Mouse (Mus musculus) midbrain, embryonic 14.5 days (tissue): ENCODE measurements around the gene Gm21887. TPM values are rescaled to one million over a fixed set of nuclear protein-coding genes. Genes with fewer than 3 reads are reported as not detected.
"Not testable (repeated sequence)": the region's sequence is repeated elsewhere in the genome, so short reads cannot be mapped to it uniquely, and the experiment has no call there.

Experiments
- ATAC-seq: fragments of 200-750 bp; cut with Nextera tagmentation; 2 replicates; pipeline ENCODE4 v1.8.0; 2017; ENCODE audit warnings: moderate number of reproducible peaks, moderate library complexity; ENCODE audit not compliant: low FRiP score, low TSS enrichment
- DNase-seq: peaks from one replicate; pipeline ENCODE4 v3.0.0-alpha.2; 2015
- H3K27ac ChIP-seq: fragments of 300-500 bp; sonication (generic); replicated peaks from 2 replicates; pipeline ENCODE4 v1.5.1; 2014; ENCODE audit warnings: mild to moderate bottlenecking, low read depth, low read length, moderate library complexity
- H3K27me3 ChIP-seq: fragments of 300-500 bp; sonication (generic); 2 replicates; pipeline ENCODE4 v1.6.1; 2014; ENCODE audit warnings: low read length, control low read depth, mixed read lengths; ENCODE audit not compliant: control insufficient read depth, insufficient read depth
- H3K36me3 ChIP-seq: fragments of 300-500 bp; sonication (generic); 2 replicates; pipeline ENCODE4 v1.6.1; 2014; ENCODE audit warnings: low read length, control low read depth; ENCODE audit not compliant: control insufficient read depth, insufficient read depth
- H3K4me1 ChIP-seq: fragments of 300-500 bp; sonication (generic); 2 replicates; pipeline ENCODE4 v1.6.1; 2014; ENCODE audit warnings: mild to moderate bottlenecking, antibody characterized with exemption, low read length, control low read depth; ENCODE audit not compliant: control insufficient read depth, insufficient read depth
- H3K4me2 ChIP-seq: fragments of 300-500 bp; sonication (generic); 2 replicates; pipeline ENCODE4 v1.6.1; 2014; ENCODE audit warnings: mild to moderate bottlenecking, low read length, moderate library complexity
- H3K4me3 ChIP-seq: fragments of 300-500 bp; sonication (generic); replicated peaks from 2 replicates; pipeline ENCODE4 v1.5.1; 2014; ENCODE audit warnings: low read depth, low read length
- H3K9ac ChIP-seq: fragments of 300-500 bp; sonication (generic); replicated peaks from 2 replicates; pipeline ENCODE4 v1.6.1; 2014; ENCODE audit warnings: mild to moderate bottlenecking, low read length, moderate library complexity
- H3K9me3 ChIP-seq: fragments of 300-500 bp; sonication (generic); 2 replicates; pipeline ENCODE4 v1.6.1; 2016; ENCODE audit warnings: low read length, control low read depth, mixed read lengths; ENCODE audit not compliant: control insufficient read depth
- WGBS: fragments of 180-500 bp; shearing (Covaris S2); extraction: QIAGEN DNeasy Blood & Tissue Kit; methylation state at CpG from one replicate; pipeline ENCODE4 v1.1.7; 2014; 5-methylcytosine and 5-hydroxymethylcytosine counted together
- polyA plus RNA-seq: library from polyadenylated mRNA; unstranded; fragments of >200 nt; fragmentation: Nextera tagmentation; extraction: Ambion mirVana; gene quantifications from 2 replicates; pipeline ENCODE4 v1.2.1, GENCODE M21; 2014

Gm21887 gene
- polyA plus RNA-seq, 1 experiment from 2014 or later, result 126 TPM

DNA sequence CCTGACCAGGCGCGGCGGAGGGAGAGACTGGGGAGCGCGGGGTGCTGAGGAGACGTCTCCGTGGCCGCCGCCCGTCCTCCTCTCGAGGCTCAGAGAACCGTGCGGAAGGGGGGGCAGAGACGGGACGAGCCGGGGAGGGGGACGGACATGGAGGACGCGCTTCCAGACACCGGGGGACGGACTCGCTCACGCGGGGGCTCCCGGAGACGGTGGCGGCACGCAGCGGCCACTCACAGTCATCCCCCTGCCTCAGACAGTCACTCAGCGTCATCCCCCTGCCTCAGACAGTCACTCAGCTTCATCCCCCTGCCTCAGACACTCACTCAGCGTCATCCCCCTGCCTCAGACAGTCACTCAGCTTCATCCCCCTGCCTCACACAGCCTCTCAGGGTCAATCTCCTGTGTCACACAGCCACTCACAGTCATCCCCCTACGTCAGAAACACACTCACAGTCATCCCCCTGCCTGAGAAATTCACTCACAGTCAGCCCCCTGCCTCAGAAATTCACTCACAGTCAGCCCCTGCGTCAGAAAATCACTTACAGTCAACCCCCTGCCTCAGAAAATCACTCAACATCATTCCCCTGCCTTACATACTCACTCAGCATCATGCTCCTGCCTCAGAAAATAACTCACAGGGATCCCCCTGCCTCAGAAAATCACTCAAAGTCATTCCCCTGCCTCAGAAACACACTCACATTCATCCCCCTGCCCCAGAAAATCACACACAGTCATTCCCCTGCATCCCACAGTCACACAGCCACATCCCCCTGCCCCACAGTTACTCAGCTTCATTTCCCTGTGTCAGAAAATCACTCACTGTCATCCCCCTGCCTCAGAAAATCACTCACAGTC is 15.2 kb upstream of the Gm21887 start:
- 59% methylated on average over 28 of the region's 33 CpGs for WGBS
- peaks cover 61% of the 10 kb centered on the region for H3K9me3 ChIP-seq
- H3K27ac ChIP-seq, ATAC-seq, DNase-seq, H3K4me2 ChIP-seq, H3K4me1 ChIP-seq, H3K9ac ChIP-seq, H3K27me3 ChIP-seq, H3K4me3 ChIP-seq: not testable (repeated sequence)
- H3K36me3 ChIP-seq, result peaks cover 11% of the 10 kb centered on the region

DNA sequence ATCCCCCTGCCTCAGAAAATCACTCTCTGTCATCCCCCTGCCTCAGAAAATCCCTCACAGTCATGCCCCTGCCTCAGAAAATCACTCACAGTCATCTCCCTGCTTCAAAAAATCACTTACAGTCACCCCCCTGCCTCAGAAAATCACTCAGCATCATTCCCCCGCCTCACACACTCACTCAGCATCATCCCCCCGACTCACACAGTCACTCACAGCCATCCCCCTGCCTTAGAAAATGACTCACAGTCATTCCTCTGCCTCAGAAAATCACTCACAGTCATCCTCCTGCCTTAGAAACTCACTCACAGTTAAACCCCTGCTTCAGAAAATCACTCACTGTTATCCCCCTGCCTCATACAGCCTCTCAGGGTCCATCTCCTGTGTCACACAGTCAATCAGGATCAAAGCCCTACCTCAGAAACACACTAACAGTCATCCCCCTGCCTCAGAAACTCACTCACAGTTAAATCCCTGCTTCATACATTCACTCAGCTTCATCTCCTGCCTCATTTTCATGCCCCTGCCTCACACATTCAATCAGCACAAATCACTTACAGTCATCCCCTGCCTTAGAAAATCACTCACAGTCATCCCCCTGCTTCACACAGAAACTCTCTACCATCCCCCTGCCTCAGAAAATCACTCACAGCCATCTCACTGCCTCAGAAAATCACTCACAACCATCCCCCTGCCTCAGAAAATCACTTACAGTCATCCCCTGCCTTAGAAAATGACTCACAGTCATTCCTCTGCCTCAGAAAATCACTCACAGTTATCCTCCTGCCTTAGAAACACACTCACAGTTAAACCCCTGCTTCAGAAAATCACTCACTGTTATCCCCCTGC is 14.4 kb upstream of the Gm21887 start:
- not testable (repeated sequence) for H3K27ac ChIP-seq, H3K4me1 ChIP-seq, H3K4me3 ChIP-seq, H3K27me3 ChIP-seq, H3K4me2 ChIP-seq, ATAC-seq, H3K9ac ChIP-seq, H3K36me3 ChIP-seq
- WGBS, result 48% methylated on average over 2 of the region's 2 CpGs
- peaks cover 60% of the 10 kb centered on the region for H3K9me3 ChIP-seq
- DNase-seq, result peak; percentile 4

DNA sequence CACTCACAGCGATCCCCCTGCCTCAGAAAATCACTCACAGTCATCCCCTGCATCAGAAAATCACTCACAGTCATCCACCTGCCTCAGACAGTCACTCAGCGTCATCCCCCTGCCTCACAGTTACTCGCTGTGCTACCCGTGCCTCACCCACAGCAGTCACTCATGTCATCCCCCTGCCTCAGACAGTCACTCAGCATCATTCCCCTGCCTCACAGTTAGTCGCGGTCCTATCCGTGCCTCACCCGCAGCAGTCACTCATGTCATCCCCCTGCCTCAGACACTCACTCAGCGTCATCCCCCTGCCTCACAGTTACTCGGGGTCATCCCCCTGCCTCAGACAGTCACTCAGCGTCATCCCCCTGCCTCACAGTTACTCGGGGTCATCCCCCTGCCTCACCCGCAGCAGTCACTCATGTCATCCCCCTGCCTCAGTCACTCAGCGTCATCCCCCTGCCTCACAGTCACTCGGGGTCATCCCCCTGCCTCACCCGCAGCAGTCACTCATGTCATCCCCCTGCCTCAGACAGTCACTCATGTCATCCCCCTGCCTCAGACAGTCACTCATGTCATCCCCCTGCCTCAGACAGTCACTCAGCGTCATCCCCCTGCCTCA is 13.4 kb upstream of the Gm21887 start:
- ATAC-seq, H3K9ac ChIP-seq, H3K4me3 ChIP-seq, H3K27me3 ChIP-seq, DNase-seq, H3K27ac ChIP-seq, H3K4me1 ChIP-seq, H3K4me2 ChIP-seq, H3K36me3 ChIP-seq: not testable (repeated sequence)
- 62% methylated on average over 17 of the region's 17 CpGs for WGBS
- H3K9me3 ChIP-seq, result peaks cover 60% of the 10 kb centered on the region

DNA sequence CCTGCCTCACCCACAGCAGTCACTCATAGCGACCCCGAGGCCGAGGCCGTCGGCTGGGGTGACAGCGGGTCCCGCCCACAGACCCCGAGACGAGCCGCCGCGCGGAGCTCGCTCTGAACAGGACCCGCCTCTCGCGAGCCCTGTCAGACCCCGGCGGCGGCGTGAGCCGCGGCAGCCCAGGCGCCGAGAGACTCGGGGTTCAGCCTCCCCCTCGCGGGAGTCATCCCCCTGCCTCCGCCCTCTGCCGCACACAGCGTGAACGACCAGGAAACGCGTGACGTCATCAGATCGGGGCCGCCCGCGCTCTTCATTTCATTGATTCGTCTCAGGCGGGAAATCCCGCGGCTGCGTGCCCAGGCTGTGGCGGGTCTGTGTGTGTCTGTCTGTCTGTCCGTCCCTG is 12.5 kb upstream of the Gm21887 start:
- H3K27me3 ChIP-seq, DNase-seq, H3K4me1 ChIP-seq, H3K36me3 ChIP-seq: not testable (repeated sequence)
- peak overlapping the region; percentile 93 for H3K4me2 ChIP-seq
- peak; percentile 33 for ATAC-seq
- H3K4me3 ChIP-seq, result peak overlapping the region; percentile 52
- peak overlapping the region; percentile 91 for H3K27ac ChIP-seq
- H3K9me3 ChIP-seq, result peaks cover 61% of the 10 kb centered on the region
- WGBS, result 39% methylated on average over 46 of the region's 46 CpGs
- peak overlapping the region; percentile 62 for H3K9ac ChIP-seq

DNA sequence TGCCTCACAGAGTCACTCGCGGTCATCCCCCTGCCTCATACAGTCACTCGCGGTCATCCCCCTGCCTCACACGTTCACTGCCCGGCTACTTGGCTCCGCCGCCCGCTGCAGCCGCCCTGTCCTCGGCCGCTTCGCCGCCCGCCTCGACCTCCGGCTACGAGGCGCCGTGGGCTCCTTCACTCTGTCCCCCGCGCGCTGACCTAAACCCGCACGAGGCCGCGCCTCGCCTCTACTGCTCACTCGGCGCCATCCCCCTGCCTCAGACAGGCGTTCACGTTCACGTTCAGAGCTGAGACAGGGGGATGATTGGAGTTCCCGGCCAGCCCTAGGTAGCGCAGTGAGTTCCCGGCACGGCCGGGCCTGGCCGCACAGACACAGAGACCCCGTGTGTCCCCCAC is 12.0 kb upstream of the Gm21887 start:
- Histone ChIP-seq H3K9ac (peak overlapping the region; percentile 62), H3K27ac (peak overlapping the region; percentile 91), H3K9me3 (peaks cover 56% of the 10 kb centered on the region), H3K4me3 (peak overlapping the region; percentile 52), H3K4me2 (peak overlapping the region; percentile 93)
- H3K36me3 ChIP-seq, ATAC-seq, H3K27me3 ChIP-seq, H3K4me1 ChIP-seq, DNase-seq: not testable (repeated sequence)
- WGBS, result 27% methylated on average over 40 of the region's 40 CpGs

DNA sequence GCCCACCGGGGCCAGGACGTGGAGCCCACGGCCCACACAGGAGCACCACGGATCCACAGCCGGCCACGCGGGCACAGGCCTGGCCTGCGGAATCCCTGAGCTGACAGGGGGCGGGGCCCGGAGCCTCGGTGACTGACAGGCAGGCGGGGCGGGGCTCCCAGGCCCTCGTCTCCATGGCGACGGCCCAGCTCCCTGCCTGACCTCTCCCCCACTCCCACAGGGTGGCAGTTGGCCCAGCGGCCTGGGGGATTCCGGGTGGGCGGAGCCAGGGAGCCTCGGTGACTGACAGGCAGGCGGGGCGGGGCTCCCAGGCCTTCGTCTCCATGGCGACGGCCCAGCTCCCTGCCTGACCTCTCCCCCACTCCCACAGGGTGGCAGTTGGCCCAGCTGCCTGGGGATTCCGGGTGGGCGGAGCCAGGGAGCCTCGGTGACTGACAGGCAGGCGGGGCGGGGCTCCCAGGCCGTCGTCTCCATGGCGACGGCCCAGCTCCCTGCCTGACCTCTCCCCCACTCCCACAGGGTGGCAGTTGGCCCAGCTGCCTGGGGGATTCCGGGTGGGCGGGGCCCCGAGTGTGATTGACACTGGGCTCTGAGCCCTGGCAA is 11.5 kb upstream of the Gm21887 start:
- Histone ChIP-seq H3K9me3 (peaks cover 51% of the 10 kb centered on the region), H3K27ac (peak overlapping the region; percentile 91), H3K4me3 (peak overlapping the region; percentile 52), H3K4me2 (peak overlapping the region; percentile 93), H3K9ac (peak overlapping the region; percentile 62)
- not testable (repeated sequence) for H3K4me1 ChIP-seq, H3K27me3 ChIP-seq, H3K36me3 ChIP-seq
- WGBS, result 18% methylated on average over 35 of the region's 37 CpGs
- peak; percentile 93 for DNase-seq
- ATAC-seq, result peak; percentile 92

DNA sequence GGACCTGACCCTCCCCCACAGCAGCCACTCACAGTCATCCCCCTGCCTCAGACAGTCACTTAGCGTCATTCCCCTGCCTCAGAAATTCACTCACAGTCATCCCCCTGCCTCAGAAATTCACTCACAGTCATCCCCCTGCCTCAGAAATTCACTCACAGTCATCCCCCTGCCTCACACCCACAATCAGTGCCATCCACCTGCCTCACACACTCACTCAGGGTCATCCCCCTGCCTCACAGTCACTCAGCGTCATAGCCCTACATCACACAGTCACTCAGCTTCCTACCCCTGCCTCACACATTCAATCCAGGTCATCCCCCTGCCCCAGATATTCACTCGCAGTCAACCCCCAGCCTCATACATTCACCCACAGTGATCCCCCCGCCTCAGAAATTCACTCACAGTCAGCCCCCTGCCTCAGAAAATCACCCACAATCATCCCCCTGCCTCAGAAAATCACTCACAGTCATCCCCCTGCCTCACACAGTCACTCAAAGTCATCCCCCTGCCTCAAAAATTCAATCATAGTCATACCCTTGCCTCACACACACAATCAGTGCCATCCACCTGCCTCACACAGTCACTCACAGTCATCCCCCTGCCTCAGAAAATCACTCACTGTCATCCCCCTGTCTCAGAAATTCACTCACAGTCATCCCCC is 10.8 kb upstream of the Gm21887 start:
- not testable (repeated sequence) for H3K36me3 ChIP-seq, H3K4me1 ChIP-seq, ATAC-seq, H3K27me3 ChIP-seq, DNase-seq
- 39% methylated on average over 4 of the region's 4 CpGs for WGBS
- Histone ChIP-seq H3K27ac (peak overlapping the region; percentile 91), H3K4me3 (peak overlapping the region; percentile 52), H3K9me3 (peaks cover 45% of the 10 kb centered on the region), H3K4me2 (peak overlapping the region; percentile 93), H3K9ac (peak overlapping the region; percentile 21; the same call in 1 of the 2 replicates)
